Mouse (Mus musculus): ENCODE measurements around the gene Smyd4. TPM values are rescaled to one million over a fixed set of nuclear protein-coding genes. Genes with fewer than 3 reads are reported as not detected.

Gene Smyd4
- polyA plus RNA-seq, 1 experiment from 2014 or later: 3.4 TPM

GRCm38 (mm10) chr11:75420810-75421374 is 72.7 kb downstream of the Smyd4 start:
- peak overlapping the region; percentile 50; the same call in 1 of the 2 replicates for H3K4me3 ChIP-seq (replicated peaks)
- ATAC-seq (ENCODE audit: insufficient read depth): no peak
- H3K27ac ChIP-seq (replicated peaks): no peak overlapping the region
- H3K9ac ChIP-seq: no peak overlapping the region
- peak overlapping the region; percentile 46 for H3K4me2 ChIP-seq
- H3K9me3 ChIP-seq (replicated peaks): no peaks in the 10 kb centered on the region
- no peaks in the 10 kb centered on the region for H3K36me3 ChIP-seq (replicated peaks)
- peaks cover 22% of the 10 kb centered on the region; the same call in 1 of the 2 replicates for H3K4me1 ChIP-seq (replicated peaks)
- peaks cover 13% of the 10 kb centered on the region for H3K27me3 ChIP-seq
- WGBS (ENCODE audit: insufficient replicate concordance): 48% methylated on average over 5 of the region's 5 CpGs

GRCm38 (mm10) chr11:75421375-75422012 is 73.3 kb downstream of the Smyd4 start:
- Histone ChIP-seq H3K9me3 (replicated peaks) (no peaks in the 10 kb centered on the region), H3K9ac (peak overlapping the region; percentile 39; the same call in 1 of the 2 replicates), H3K4me2 (peak overlapping the region; percentile 46), H3K27ac (replicated peaks) (no peak overlapping the region), H3K4me1 (replicated peaks) (peaks cover 22% of the 10 kb centered on the region; the same call in 1 of the 2 replicates), H3K4me3 (replicated peaks) (peak overlapping the region; percentile 50), H3K36me3 (replicated peaks) (no peaks in the 10 kb centered on the region), H3K27me3 (peaks cover 13% of the 10 kb centered on the region)
- 0 out of 2 replicates have a peak, but pooled peaks have one; percentile 29 for ATAC-seq (ENCODE audit: insufficient read depth)
- WGBS (ENCODE audit: insufficient replicate concordance): 56% methylated on average over 6 of the region's 6 CpGs

GRCm38 (mm10) chr11:75422013-75422792 is 74.0 kb downstream of the Smyd4 start, which contains the start of gene Serpinf1:
Gene Serpinf1, minus strand, starts transcription at chr11:75422701.
- peaks cover 22% of the 10 kb centered on the region; the same call in 1 of the 2 replicates for H3K4me1 ChIP-seq (replicated peaks)
- H3K4me3 ChIP-seq (replicated peaks): peak within 1 kb of the TSS; percentile 50
- H3K9me3 ChIP-seq (replicated peaks): no peaks in the 10 kb centered on the region
- WGBS (ENCODE audit: insufficient replicate concordance): 27% methylated on average over 10 of the region's 10 CpGs
- peaks cover 13% of the 10 kb centered on the region for H3K27me3 ChIP-seq
- H3K4me2 ChIP-seq: peak within 1 kb of the TSS; percentile 46
- H3K36me3 ChIP-seq (replicated peaks): no peaks in the 10 kb centered on the region
- peak; percentile 28 for ATAC-seq (ENCODE audit: insufficient read depth)
- peak within 1 kb of the TSS; percentile 39; the same call in 1 of the 2 replicates for H3K9ac ChIP-seq
- peak within 1 kb of the TSS; percentile 33 for H3K27ac ChIP-seq (replicated peaks)

- H3K4me2 ChIP-seq: peak overlapping the region; percentile 18; the same call in 1 of the 2 replicates
- ATAC-seq (ENCODE audit: insufficient read depth): no peak
- H3K36me3 ChIP-seq (replicated peaks): no peaks in the 10 kb centered on the region
- no peak overlapping the region; the same call in 1 of the 2 replicates for H3K27ac ChIP-seq (replicated peaks)
- H3K4me1 ChIP-seq (replicated peaks): peaks cover 22% of the 10 kb centered on the region; the same call in 1 of the 2 replicates
- 57% methylated on average over 3 of the region's 3 CpGs for WGBS (ENCODE audit: insufficient replicate concordance)
- no peak overlapping the region for H3K9ac ChIP-seq
- peaks cover 13% of the 10 kb centered on the region for H3K27me3 ChIP-seq
- no peak overlapping the region for H3K4me3 ChIP-seq (replicated peaks)
- no peaks in the 10 kb centered on the region for H3K9me3 ChIP-seq (replicated peaks)
These were observed 74.9 kb downstream of the Smyd4 start for GRCm38 (mm10) chr11:75423091-75423490.

GRCm38 (mm10) chr11:75424033-75424432 is 75.8 kb downstream of the Smyd4 start:
- no peak overlapping the region for H3K9ac ChIP-seq
- H3K4me2 ChIP-seq: no peak overlapping the region
- H3K36me3 ChIP-seq (replicated peaks): no peaks in the 10 kb centered on the region
- peaks cover 13% of the 10 kb centered on the region for H3K27me3 ChIP-seq
- ATAC-seq (ENCODE audit: insufficient read depth): no peak
- 66% methylated on average over 9 of the region's 9 CpGs for WGBS (ENCODE audit: insufficient replicate concordance)
- peaks cover 26% of the 10 kb centered on the region; the same call in 1 of the 2 replicates for H3K4me1 ChIP-seq (replicated peaks)
- H3K4me3 ChIP-seq (replicated peaks): no peak overlapping the region
- no peaks in the 10 kb centered on the region for H3K9me3 ChIP-seq (replicated peaks)
- no peak overlapping the region for H3K27ac ChIP-seq (replicated peaks)

GRCm38 (mm10) chr11:75424459-75424858 is 76.2 kb downstream of the Smyd4 start:
- ATAC-seq (ENCODE audit: insufficient read depth): peak; percentile 50
- H3K27ac ChIP-seq (replicated peaks): no peak overlapping the region; the same call in 1 of the 2 replicates

GRCm38 (mm10) chr11:75429019-75429705 is 80.9 kb downstream of the Smyd4 start:
- Histone ChIP-seq H3K9me3 (replicated peaks) (no peaks in the 10 kb centered on the region), H3K4me2 (0 out of 2 replicates have a peak overlapping the region, but pooled peaks have one; percentile 2), H3K27me3 (peaks cover 4% of the 10 kb centered on the region; the same call in 1 of the 2 replicates), H3K36me3 (replicated peaks) (peaks cover 30% of the 10 kb centered on the region), H3K9ac (no peak overlapping the region), H3K4me1 (replicated peaks) (peaks cover 13% of the 10 kb centered on the region; the same call in 1 of the 2 replicates), H3K27ac (replicated peaks) (peak overlapping the region; percentile 51), H3K4me3 (replicated peaks) (no peak overlapping the region)
- ATAC-seq (ENCODE audit: insufficient read depth): no peak
- WGBS (ENCODE audit: insufficient replicate concordance): 30% methylated on average over 9 of the region's 9 CpGs

More at GRCm38 (mm10) chr11:75424459-75424858, 76.2 kb downstream of the Smyd4 start:
- Histone ChIP-seq H3K4me2 (no peak overlapping the region), H3K4me1 (replicated peaks) (peaks cover 29% of the 10 kb centered on the region), H3K9ac (no peak overlapping the region), H3K27me3 (peaks cover 13% of the 10 kb centered on the region), H3K36me3 (replicated peaks) (no peaks in the 10 kb centered on the region), H3K9me3 (replicated peaks) (no peaks in the 10 kb centered on the region), H3K4me3 (replicated peaks) (no peak overlapping the region)
- 70% methylated on average over 3 of the region's 3 CpGs for WGBS (ENCODE audit: insufficient replicate concordance)

GRCm38 (mm10) chr11:75431307-75431706 is 83.1 kb downstream of the Smyd4 start:
- 78% methylated on average over 11 of the region's 11 CpGs for WGBS (ENCODE audit: insufficient replicate concordance)
- H3K4me1 ChIP-seq (replicated peaks): peaks cover 10% of the 10 kb centered on the region
- no peak overlapping the region for H3K4me2 ChIP-seq
- no peaks in the 10 kb centered on the region for H3K27me3 ChIP-seq
- H3K4me3 ChIP-seq (replicated peaks): no peak overlapping the region
- peaks cover 49% of the 10 kb centered on the region for H3K36me3 ChIP-seq (replicated peaks)
- no peak overlapping the region for H3K9ac ChIP-seq
- no peak for ATAC-seq (ENCODE audit: insufficient read depth)
- H3K27ac ChIP-seq (replicated peaks): no peak overlapping the region
- 0 out of 2 replicates have a peak, but pooled peaks cover 4% of the 10 kb centered on the region for H3K9me3 ChIP-seq (replicated peaks)

GRCm38 (mm10) chr11:75434138-75434537 is 85.9 kb downstream of the Smyd4 start:
- ATAC-seq (ENCODE audit: insufficient read depth): no peak
- H3K36me3 ChIP-seq (replicated peaks): peaks cover 53% of the 10 kb centered on the region
- no peak overlapping the region for H3K27ac ChIP-seq (replicated peaks)
- 86% methylated on average over 5 of the region's 5 CpGs for WGBS (ENCODE audit: insufficient replicate concordance)
- 0 out of 2 replicates have a peak, but pooled peaks cover 4% of the 10 kb centered on the region for H3K9me3 ChIP-seq (replicated peaks)
- no peak overlapping the region for H3K4me2 ChIP-seq
- no peak overlapping the region for H3K9ac ChIP-seq
- no peak overlapping the region for H3K4me3 ChIP-seq (replicated peaks)
- peaks cover 9% of the 10 kb centered on the region for H3K4me1 ChIP-seq (replicated peaks)
- H3K27me3 ChIP-seq: no peaks in the 10 kb centered on the region

- no peak for ATAC-seq (ENCODE audit: insufficient read depth)
- Histone ChIP-seq H3K4me1 (replicated peaks) (peaks cover 22% of the 10 kb centered on the region), H3K27ac (replicated peaks) (peak overlapping the region; percentile 74), H3K27me3 (no peaks in the 10 kb centered on the region), H3K9ac (0 out of 2 replicates have a peak overlapping the region, but pooled peaks have one; percentile 15), H3K9me3 (replicated peaks) (0 out of 2 replicates have a peak, but pooled peaks cover 4% of the 10 kb centered on the region), H3K4me3 (replicated peaks) (peak overlapping the region; percentile 43), H3K36me3 (replicated peaks) (peaks cover 64% of the 10 kb centered on the region), H3K4me2 (peak overlapping the region; percentile 27; the same call in 1 of the 2 replicates)
- 67% methylated on average over 13 of the region's 13 CpGs for WGBS (ENCODE audit: insufficient replicate concordance)
These were observed 90.0 kb downstream of the Smyd4 start for GRCm38 (mm10) chr11:75438194-75438593.
